Mouse (Mus musculus) left cerebral cortex, adult 2 months (tissue): ENCODE results near the gene Prkcb. TPM values are rescaled to one million over a fixed set of nuclear protein-coding genes. Genes with fewer than 3 reads are reported as not detected.

Source experiments
- DNase-seq, 2 experiments: peaks; one replicate each; pipeline ENCODE4 v3.0.0; 2021 to 2022; ENCODE audit warnings: low spot score in 2 of 2, mixed read lengths in 1 of 2; ENCODE audit errors: extremely low spot score in 1 of 2
- H3K27ac ChIP-seq: fragments of 200-600 bp; 2 replicates; pipeline ENCODE4 v1.8.1; 2022
- H3K4me3 ChIP-seq: fragments of 200-600 bp; 2 replicates; pipeline ENCODE4 v1.8.1; 2022
- CTCF ChIP-seq: fragments of 200-600 bp; IDR thresholded peaks from 2 replicates; pipeline ENCODE4 v1.8.1; 2022; ENCODE audit warnings: antibody characterized with exemption, mild to moderate bottlenecking, moderate library complexity
- intact Hi-C: fragments of 180-260 bp; cut with DNase I; formaldehyde crosslinking; loops from one replicate; pipeline ENCODE4 v1.15.1; 2025
- total RNA-seq, 2 experiments: library from RNA; stranded (reverse); gene quantifications; 2 replicates each; pipeline ENCODE4 v1.2.3; 2021

Gene Prkcb
- total RNA-seq, 2 experiments from 2014 or later: 964 to 986 TPM

DNA sequence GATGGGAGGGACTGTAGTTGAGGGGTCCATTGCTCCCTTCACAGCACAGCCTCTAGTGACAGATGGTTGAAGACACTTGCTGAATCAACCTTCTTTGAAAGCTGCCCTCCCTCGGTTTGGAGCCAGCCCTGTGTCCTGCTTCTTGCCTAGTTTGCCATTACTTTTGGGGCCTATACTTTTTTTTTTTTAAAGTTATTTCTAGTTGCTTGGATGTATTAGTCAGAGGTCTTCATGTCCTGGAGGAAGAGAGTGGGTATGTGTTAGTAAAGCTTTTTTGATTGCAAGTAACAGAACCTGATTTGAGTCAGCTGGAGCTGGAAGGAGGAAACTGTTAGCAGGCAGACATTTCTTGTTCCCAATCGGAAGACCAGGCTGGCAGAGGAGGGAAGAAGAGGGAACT, 62.2 kb downstream of the Prkcb start:
- peak overlapping the region; percentile 76 for H3K27ac ChIP-seq
- DNase-seq: no peak
- intact Hi-C loops: loop anchor here (5.0 kb wide), 1 partner anchor 58 kb away; no protein-coding TSS in a partner anchor

DNA sequence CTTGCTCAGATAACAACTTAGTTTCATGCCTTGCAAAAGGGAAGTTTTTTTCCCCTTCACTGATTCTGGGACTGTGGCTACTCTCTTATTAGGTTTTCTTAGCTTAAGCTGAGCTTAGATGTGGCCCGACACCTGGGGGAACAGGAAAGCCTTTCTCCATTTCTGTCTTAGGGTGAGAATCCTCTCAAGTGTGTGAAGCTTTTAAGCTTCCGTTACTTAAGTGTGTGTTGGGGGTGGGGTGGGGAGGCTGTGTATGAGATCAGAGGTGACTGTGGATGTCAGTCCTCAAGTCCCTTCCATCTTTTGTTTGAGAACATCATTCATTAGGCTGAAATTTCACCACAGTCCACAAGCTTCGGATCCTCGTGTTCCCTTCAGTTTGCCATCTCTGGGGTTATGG, 63.3 kb downstream of the Prkcb start:
- no peak for DNase-seq
- intact Hi-C loops: loop anchor here (5.0 kb wide), 1 partner anchor 60 kb away; no protein-coding TSS in a partner anchor
- Histone ChIP-seq H3K27ac (no peak overlapping the region), H3K4me3 (no peak overlapping the region)
- TF ChIP-seq CTCF: no peak

More for the DNA sequence above, 62.2 kb downstream of the Prkcb start:
- no peak for TF ChIP-seq CTCF
- no peak overlapping the region for H3K4me3 ChIP-seq

DNA sequence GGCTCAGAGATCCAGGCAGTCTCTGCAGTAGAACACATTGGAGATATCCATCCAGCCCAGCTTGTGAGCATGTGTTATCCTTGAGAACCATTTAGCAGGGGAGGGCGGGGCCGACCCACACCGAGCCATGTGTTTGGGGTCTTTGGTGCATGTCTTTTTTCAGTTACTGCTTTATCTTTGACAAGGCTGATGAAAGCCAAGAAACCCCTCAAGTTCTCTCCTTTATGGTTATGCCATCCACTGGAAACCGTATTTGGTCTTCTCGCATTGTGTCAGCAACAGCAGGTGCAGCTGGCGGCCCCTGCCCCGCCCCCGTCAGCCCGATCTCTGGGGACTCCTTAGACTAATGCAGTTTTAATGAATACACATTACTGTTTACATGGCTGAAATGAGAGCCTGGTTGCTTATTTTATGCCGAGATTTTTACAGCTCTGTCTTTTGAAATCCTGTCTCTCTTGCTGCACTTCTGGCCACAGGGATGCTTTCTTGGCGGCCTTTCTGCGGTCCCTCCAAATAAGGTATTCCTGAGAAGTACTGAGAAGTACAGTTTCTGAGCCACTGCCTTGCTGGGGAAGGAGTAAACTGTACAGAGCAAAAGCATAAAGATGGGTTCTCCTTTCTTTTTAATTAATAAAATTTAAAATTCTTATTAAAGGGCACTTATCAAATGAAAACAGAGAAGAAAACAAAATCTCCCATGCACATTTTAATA, 64.2 kb downstream of the Prkcb start:
- no peak for TF ChIP-seq CTCF
- peak overlapping the region; percentile 57 for H3K27ac ChIP-seq
- no peak for DNase-seq
- intact Hi-C loops: loop anchor here (5.0 kb wide), 1 partner anchor 60 kb away; no protein-coding TSS in a partner anchor
- no peak overlapping the region for H3K4me3 ChIP-seq

- no peak for TF ChIP-seq CTCF
- intact Hi-C loops: loop anchor here (5.0 kb wide), 1 partner anchor 61 kb away; no protein-coding TSS in a partner anchor
Observed at GRCm38 (mm10) chr7:122353329-122353728, 64.8 kb downstream of the Prkcb start.

DNA sequence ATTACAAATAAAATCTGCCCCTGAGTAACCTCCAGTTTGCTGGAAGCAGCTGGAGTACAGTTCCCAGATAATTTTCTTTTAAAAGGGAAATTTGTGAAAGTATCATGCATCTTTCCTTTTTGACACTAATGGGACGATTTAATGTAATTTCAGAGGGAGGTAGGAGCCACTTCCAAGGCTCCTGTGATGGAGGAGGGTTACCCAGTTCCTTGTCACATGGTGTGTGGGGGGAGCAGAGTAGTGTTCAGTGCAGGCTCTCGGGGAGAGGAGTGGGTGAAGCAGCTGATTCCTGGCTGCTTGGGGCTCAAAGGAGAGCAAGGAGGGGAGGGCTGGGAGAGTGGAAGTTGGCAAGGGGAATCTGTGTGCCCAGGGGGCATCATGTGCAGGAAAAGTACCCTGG, 68.4 kb downstream of the Prkcb start:
- TF ChIP-seq CTCF: no peak
- intact Hi-C loops: no loop called here
- H3K4me3 ChIP-seq: no peak overlapping the region
- no peak overlapping the region for H3K27ac ChIP-seq
- DNase-seq: no peak

More at GRCm38 (mm10) chr7:122353329-122353728, 64.8 kb downstream of the Prkcb start:
- Histone ChIP-seq H3K27ac (no peak overlapping the region), H3K4me3 (no peak overlapping the region)
- no peak for DNase-seq

DNA sequence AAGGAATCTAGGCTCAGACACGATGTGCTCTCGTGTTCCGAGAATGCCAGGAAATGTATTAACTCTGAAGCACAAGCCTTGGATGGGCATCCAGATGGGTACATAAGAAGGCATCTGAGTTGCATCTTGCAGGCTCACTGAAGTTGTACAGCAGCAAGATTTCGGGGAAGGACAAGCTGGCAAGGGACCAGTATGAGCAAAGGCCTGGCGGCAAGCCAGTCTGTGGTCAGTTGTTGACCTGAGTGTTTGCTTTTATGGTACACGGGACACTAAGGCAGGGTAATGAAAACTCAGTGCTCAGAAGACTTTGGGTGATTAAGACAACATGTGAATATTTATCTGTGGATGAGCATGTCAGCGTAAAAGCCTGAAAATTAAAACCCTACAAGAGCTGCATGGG, 69.3 kb downstream of the Prkcb start:
- Histone ChIP-seq H3K4me3 (no peak overlapping the region), H3K27ac (no peak overlapping the region)
- no peak for DNase-seq
- intact Hi-C loops: no loop called here
- TF ChIP-seq CTCF: no peak

DNA sequence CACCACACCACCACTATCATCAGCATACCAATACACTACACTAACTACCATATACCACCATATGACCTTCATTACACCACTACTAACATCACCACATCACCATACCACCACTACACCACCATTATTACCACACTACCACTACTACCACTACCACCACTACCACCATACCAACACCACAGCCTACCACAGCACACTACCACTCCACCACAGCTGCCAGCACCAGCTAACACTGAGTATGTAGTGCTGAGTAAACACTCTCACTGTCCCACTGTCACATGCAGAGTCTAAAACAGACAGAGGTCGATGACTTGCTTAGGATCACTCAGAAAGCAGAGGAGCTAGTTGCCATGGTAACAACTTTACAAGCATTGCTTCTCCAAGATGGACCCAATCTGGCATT, 78.1 kb downstream of the Prkcb start:
- intact Hi-C loops: no loop called here
- no peak overlapping the region for H3K27ac ChIP-seq
- no peak overlapping the region for H3K4me3 ChIP-seq
- DNase-seq: no peak
- TF ChIP-seq CTCF: no peak

- no peak for TF ChIP-seq CTCF
- Histone ChIP-seq H3K4me3 (no peak overlapping the region), H3K27ac (peak overlapping the region; percentile 12; the same call in 1 of the 2 replicates)
- intact Hi-C loops: no loop called here
- peak in 1 of 2 experiments; percentile 52 for DNase-seq
Observed at GRCm38 (mm10) chr7:122367303-122368007, 78.9 kb downstream of the Prkcb start.

DNA sequence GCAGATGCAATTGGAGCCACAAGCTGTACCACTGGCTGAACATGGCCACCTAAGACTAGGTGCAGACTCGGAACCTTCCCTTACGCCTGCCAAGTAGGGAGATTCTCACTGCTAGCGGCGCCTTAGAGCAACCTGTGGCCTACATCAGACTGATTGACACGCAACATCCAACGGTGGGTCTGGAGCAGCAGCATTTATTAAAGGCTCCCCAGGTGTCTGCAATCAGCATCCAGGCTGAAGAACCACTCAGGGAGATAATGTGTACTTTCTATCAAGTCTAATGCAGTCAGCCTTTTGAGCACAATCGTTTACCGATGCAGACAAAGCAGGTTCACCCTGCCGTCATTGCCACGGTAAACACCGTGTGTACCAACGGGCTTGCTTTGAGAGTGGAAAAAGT, 81.9 kb downstream of the Prkcb start:
- Histone ChIP-seq H3K27ac (no peak overlapping the region), H3K4me3 (no peak overlapping the region)
- intact Hi-C loops: no loop called here
- TF ChIP-seq CTCF: no peak
- DNase-seq: no peak

GRCm38 (mm10) chr7:122371947-122372346, 83.4 kb downstream of the Prkcb start:
- intact Hi-C loops: loop anchor here (2.0 kb wide), 1 partner anchor 69 kb away; no protein-coding TSS in a partner anchor
- Histone ChIP-seq H3K4me3 (no peak overlapping the region), H3K27ac (0 out of 2 replicates have a peak overlapping the region, but pooled peaks have one; percentile 1)
- no peak for DNase-seq
- no peak for TF ChIP-seq CTCF

DNA sequence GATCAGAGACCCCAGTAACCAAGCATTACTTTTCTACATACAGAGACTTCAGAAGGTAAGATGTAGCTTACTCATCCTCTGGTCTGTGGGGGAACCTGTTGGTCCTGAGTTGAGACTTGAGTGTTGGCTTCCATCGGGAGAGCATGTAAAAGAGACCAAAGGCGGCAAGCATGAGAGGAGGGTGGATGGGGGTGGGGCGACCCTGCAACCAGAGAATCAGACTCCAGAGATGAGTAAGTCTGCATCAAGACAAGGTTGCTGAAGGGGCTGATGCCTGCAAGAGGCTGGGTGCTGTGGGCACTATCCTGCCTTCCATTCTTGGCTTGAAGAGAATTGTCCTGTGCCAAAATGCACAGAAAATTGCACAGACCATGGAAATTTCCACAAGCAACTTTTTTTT, 83.8 kb downstream of the Prkcb start:
- Histone ChIP-seq H3K4me3 (no peak overlapping the region), H3K27ac (0 out of 2 replicates have a peak overlapping the region, but pooled peaks have one; percentile 2)
- no peak for TF ChIP-seq CTCF
- intact Hi-C loops: loop anchor here (2.0 kb wide), 1 partner anchor 70 kb away; no protein-coding TSS in a partner anchor
- DNase-seq: no peak

DNA sequence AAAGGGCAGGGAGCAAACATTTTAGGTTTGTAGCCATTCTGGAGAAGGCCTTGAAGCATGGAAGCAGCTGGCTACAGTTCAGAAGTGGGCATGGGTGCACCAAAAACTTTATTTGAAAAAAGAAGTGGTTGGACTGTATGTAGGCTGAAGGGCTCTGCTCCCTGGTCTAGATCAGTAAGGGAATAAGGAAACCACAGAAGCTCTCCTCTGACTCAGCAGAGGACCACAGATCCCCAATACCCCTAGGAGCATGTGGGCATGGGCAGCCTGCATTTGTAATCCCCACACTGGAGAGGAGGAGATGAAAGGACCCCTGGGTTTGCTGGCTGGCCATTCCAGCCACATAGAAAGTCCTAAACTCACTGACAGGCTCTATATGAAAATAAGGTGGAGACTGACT, 88.3 kb downstream of the Prkcb start:
- TF ChIP-seq CTCF: no peak
- no peak for DNase-seq
- intact Hi-C loops: no loop called here
- Histone ChIP-seq H3K27ac (no peak overlapping the region), H3K4me3 (no peak overlapping the region)
